Mouse (Mus musculus) ES-Bruce4 (cell line): ENCODE data around the gene Plppr4.

ENCODE experiments used
- CTCF ChIP-seq: IDR thresholded peaks from one replicate; pipeline ENCODE4 v1.8.1; 2011; ENCODE audit warnings: low read depth, low read length
- POLR2A ChIP-seq: IDR thresholded peaks from one replicate; pipeline ENCODE4 v1.8.1; 2011; ENCODE audit warnings: low read length; ENCODE audit not compliant: insufficient read depth

DNA sequence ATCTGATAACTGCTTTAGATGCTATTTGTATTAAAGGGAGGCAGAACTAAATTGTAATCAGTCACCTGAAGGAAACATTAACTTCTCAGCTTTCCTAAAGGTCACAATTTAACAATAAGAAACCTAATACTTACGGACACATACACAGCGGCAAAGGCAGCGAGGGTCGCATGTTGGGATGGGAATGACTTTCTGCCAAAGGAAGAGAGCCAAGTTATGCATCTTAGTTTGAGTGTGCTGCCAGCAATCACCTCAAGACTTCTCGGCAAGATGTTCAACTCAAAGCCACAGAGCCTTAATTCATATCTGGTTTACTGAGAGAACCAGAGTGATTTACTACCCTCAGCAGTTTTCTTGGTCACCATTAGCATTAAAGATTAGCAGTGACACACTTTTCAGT is 34.1 kb downstream of the Plppr4 start:
- TF ChIP-seq CTCF (no peak), POLR2A (no peak)
